Mouse (Mus musculus): ENCODE data around the gene Kazald1. TPM values are rescaled to one million over a fixed set of nuclear protein-coding genes. Genes with fewer than 3 reads are reported as not detected.

The Kazald1 gene
- total and polyA plus RNA-seq, 3 experiments, result 0.27 to 1.2 (median 0.44) TPM

GRCm38 (mm10) chr19:45058841-45059240, 16.2 kb upstream of the Kazald1 start:
- Histone ChIP-seq H3K9me3 (replicated peaks; ENCODE audit: low read length) (no peaks in the 10 kb centered on the region), H3K9ac (ENCODE audit: insufficient read depth, low read depth) (peak overlapping the region; percentile 94), H3K27me3 (replicated peaks) (no peaks in the 10 kb centered on the region), H3K79me2 (replicated peaks; ENCODE audit: control insufficient read depth, extremely low read depth, insufficient read depth, poor library complexity, severe bottlenecking) (no peaks in the 10 kb centered on the region; the same call in 1 of the 2 replicates), H3K36me3 (replicated peaks in 1 of 2; ENCODE audit: control insufficient read depth in 1 of 2, insufficient read depth in 1 of 2, low read length in 1 of 2) (peaks cover 7 to 14% of the 10 kb centered on the region in 2 experiments), H3K4me3 (replicated peaks in 1 of 3; ENCODE audit: low read depth in 2 of 3, low read length in 2 of 3, poor library complexity in 1 of 3) (peak overlapping the region; percentile 52 to 89 (median 83)), H3K27ac (ENCODE audit: insufficient read depth, low read depth) (peak overlapping the region; percentile 35; the same call in 1 of the 2 replicates), H3K4me2 (ENCODE audit: insufficient read depth, low read depth, poor library complexity, severe bottlenecking) (peak overlapping the region; percentile 78), H3K4me1 (ENCODE audit: control insufficient read depth in 1 of 2, insufficient read depth in 2 of 2) (peaks cover 0 to 19% of the 10 kb centered on the region in 2 experiments; a peak in 3 of 4 replicates)
- TF ChIP-seq SIN3A (IDR thresholded peaks at IDR 0.05; ENCODE audit: low read length) (peak; percentile 5; the same call in 1 of the 2 replicates), MAFK (IDR thresholded peaks at IDR 0.05; ENCODE audit: insufficient replicate concordance, low read length) (no peak)
- in situ Hi-C loops (cut with MboI; ENCODE audit: low pct_ligation_motif_present, low pct_unique_long_range_greater_than_20kb, low sequenced_read_pairs) (loop anchor here (10.0 kb wide), 1 partner anchor 96 kb away; the partner anchor contains the start of gene Tlx1), dilution Hi-C loops (cut with MboI; ENCODE audit: extremely low pct_ligation_motif_present, extremely low pct_unique_long_range_greater_than_20kb, low sequenced_read_pairs) (no loop called here)
- DNase-seq (ENCODE audit: extremely low read depth), result no peak

GRCm38 (mm10) chr19:45063565-45064292, 11.3 kb upstream of the Kazald1 start:
- Histone ChIP-seq H3K27me3 (replicated peaks) (peaks cover 4% of the 10 kb centered on the region), H3K9me3 (replicated peaks; ENCODE audit: low read length) (no peaks in the 10 kb centered on the region), H3K4me1 (ENCODE audit: control insufficient read depth in 1 of 2, insufficient read depth in 2 of 2) (peaks cover 0 to 11% of the 10 kb centered on the region in 2 experiments; a peak in 2 of 4 replicates), H3K9ac (ENCODE audit: insufficient read depth, low read depth) (no peak overlapping the region), H3K36me3 (replicated peaks in 1 of 2; ENCODE audit: control insufficient read depth in 1 of 2, insufficient read depth in 1 of 2, low read length in 1 of 2) (peaks cover 0 to 2% of the 10 kb centered on the region in 2 experiments), H3K27ac (ENCODE audit: insufficient read depth, low read depth) (no peak overlapping the region), H3K79me2 (replicated peaks; ENCODE audit: control insufficient read depth, extremely low read depth, insufficient read depth, poor library complexity, severe bottlenecking) (no peaks in the 10 kb centered on the region; the same call in 1 of the 2 replicates), H3K4me2 (ENCODE audit: insufficient read depth, low read depth, poor library complexity, severe bottlenecking) (no peak overlapping the region), H3K4me3 (replicated peaks in 1 of 3; ENCODE audit: low read depth in 2 of 3, low read length in 2 of 3, poor library complexity in 1 of 3) (no peak overlapping the region)
- in situ Hi-C loops (cut with MboI; ENCODE audit: low pct_ligation_motif_present, low pct_unique_long_range_greater_than_20kb, low sequenced_read_pairs) (no loop called here), dilution Hi-C loops (cut with MboI; ENCODE audit: extremely low pct_ligation_motif_present, extremely low pct_unique_long_range_greater_than_20kb, low sequenced_read_pairs) (no loop called here)
- peak; percentile 55 for TF ChIP-seq SMC3 (IDR thresholded peaks at IDR 0.05; ENCODE audit: low read depth, low read length)
- TF ChIP-seq CTCF (conservative IDR thresholded peaks at IDR 0.05 in 1 of 2, IDR thresholded peaks at IDR 0.05 in 1 of 2; ENCODE audit: low read depth in 2 of 2, low read length in 2 of 2), result peak; percentile 38 to 76; a peak in 3 of 4 replicates
- no peak for TF ChIP-seq TBP (conservative IDR thresholded peaks at IDR 0.05; ENCODE audit: low read depth, low read length)
- no peak for TF ChIP-seq ETS1 (conservative IDR thresholded peaks at IDR 0.05; ENCODE audit: low read depth, low read length)
- no peak for TF ChIP-seq ZKSCAN1 (IDR thresholded peaks at IDR 0.05; ENCODE audit: borderline replicate concordance, low read depth, low read length)
- TF ChIP-seq CHD2 (IDR thresholded peaks at IDR 0.05; ENCODE audit: low read length), result no peak
- TF ChIP-seq JUND (conservative IDR thresholded peaks at IDR 0.05; ENCODE audit: low read depth, low read length), result no peak
- TF ChIP-seq CHD1 (IDR thresholded peaks at IDR 0.05; ENCODE audit: low read depth, low read length), result no peak
- TF ChIP-seq IRF4 (IDR thresholded peaks at IDR 0.05; ENCODE audit: low read depth, low read length), result no peak
- TF ChIP-seq GABPA (IDR thresholded peaks at IDR 0.05; ENCODE audit: insufficient replicate concordance, low read depth, low read length), result no peak
- no peak for TF ChIP-seq UBTF (IDR thresholded peaks at IDR 0.05; ENCODE audit: low read depth, low read length)
- peak; percentile 18 for TF ChIP-seq RAD21 (IDR thresholded peaks at IDR 0.05; ENCODE audit: low read depth, low read length)
- no peak for TF ChIP-seq PAX5 (IDR thresholded peaks at IDR 0.05; ENCODE audit: low read length)
- no peak for TF ChIP-seq E2F4 (IDR thresholded peaks at IDR 0.05; ENCODE audit: insufficient replicate concordance, low read depth, low read length)
- TF ChIP-seq BHLHE40 (IDR thresholded peaks at IDR 0.05; ENCODE audit: low read depth, low read length), result no peak
- no peak for TF ChIP-seq EP300 (IDR thresholded peaks at IDR 0.05; ENCODE audit: low read length)
- peak; percentile 45 for DNase-seq (ENCODE audit: extremely low read depth)

Data from CH12.LX (cell line).